Mouse (Mus musculus): ENCODE measurements around the gene Ugcg. TPM values are rescaled to one million over a fixed set of nuclear protein-coding genes. Genes with fewer than 3 reads are reported as not detected.

Gene Ugcg
- total and polyA plus RNA-seq, 3 experiments: 30.8 to 45.4 TPM; not detected in 1

- TF ChIP-seq BHLHE40 (IDR thresholded peaks at IDR 0.05; ENCODE audit: borderline replicate concordance, low read depth, low read length) (0 out of 2 replicates have a peak, but pooled peaks have one; percentile 28), EP300 (IDR thresholded peaks at IDR 0.05; ENCODE audit: low read depth in 1 of 2, low read length in 2 of 2) (peak; percentile 99 to 100), MEF2A (IDR thresholded peaks at IDR 0.05; ENCODE audit: extremely low read depth, insufficient replicate concordance, low read depth, low read length, poor library complexity, severe bottlenecking) (no peak)
Observed at GRCm38 (mm10) chr4:59234451-59235216, 45.6 kb downstream of the Ugcg start (continued).

- H3K9me3 ChIP-seq (replicated peaks; ENCODE audit: insufficient read depth, low read length): no peaks in the 10 kb centered on the region
- no peaks in the 10 kb centered on the region for H3K79me2 ChIP-seq (ENCODE audit: control insufficient read depth, insufficient read depth, low read length, poor library complexity)
- peak; percentile 43 for DNase-seq (ENCODE audit: low read depth, low spot score)
- H3K36me3 ChIP-seq (ENCODE audit: control insufficient read depth in 1 of 2, insufficient read depth in 2 of 2, low read length in 2 of 2): peaks cover 0 to 27% of the 10 kb centered on the region in 2 experiments; a peak in 2 of 4 replicates
- H3K27ac ChIP-seq (ENCODE audit: control insufficient read depth, low read depth, low read length): no peak overlapping the region; the same call in 1 of the 2 replicates
- H3K4me3 ChIP-seq (ENCODE audit: control insufficient read depth in 1 of 2, insufficient read depth in 1 of 2, low read depth in 2 of 2, low read length in 2 of 2): no peak overlapping the region
- H3K4me1 ChIP-seq (ENCODE audit: control insufficient read depth in 1 of 2, insufficient read depth in 2 of 2, low read length in 2 of 2): peaks cover 12 to 28% of the 10 kb centered on the region in 2 experiments
- H3K27me3 ChIP-seq (ENCODE audit: control insufficient read depth in 1 of 2, insufficient read depth in 2 of 2, low read length in 2 of 2): no peaks in the 10 kb centered on the region
- no peak overlapping the region for H3K9ac ChIP-seq (ENCODE audit: control insufficient read depth, low read depth, low read length, poor library complexity, severe bottlenecking)
- TF ChIP-seq USF2 (IDR thresholded peaks at IDR 0.05; ENCODE audit: borderline replicate concordance in 1 of 2, insufficient read depth in 1 of 2, low read depth in 1 of 2, low read length in 2 of 2): no peak
- TF ChIP-seq MXI1 (IDR thresholded peaks at IDR 0.05; ENCODE audit: low read depth, low read length): no peak
- TF ChIP-seq MYB (IDR thresholded peaks at IDR 0.05; ENCODE audit: low read depth, low read length): no peak
- no peak for TF ChIP-seq TCF12 (IDR thresholded peaks at IDR 0.05; ENCODE audit: low read depth, low read length)
- no peak for TF ChIP-seq SMC3 (IDR thresholded peaks at IDR 0.05; ENCODE audit: low read depth, low read length)
- TF ChIP-seq UBTF (IDR thresholded peaks at IDR 0.05; ENCODE audit: borderline replicate concordance, insufficient read depth, low read depth, low read length): no peak
- no peak for TF ChIP-seq NRF1 (IDR thresholded peaks at IDR 0.05; ENCODE audit: insufficient read depth, low read depth, low read length, poor library complexity, severe bottlenecking)
- TF ChIP-seq GABPA (IDR thresholded peaks at IDR 0.05; ENCODE audit: low read depth, low read length): no peak
- no peak for TF ChIP-seq CHD2 (IDR thresholded peaks at IDR 0.05; ENCODE audit: low read length)
- TF ChIP-seq ZNF384 (IDR thresholded peaks at IDR 0.05; ENCODE audit: low read depth, low read length): peak; percentile 95
- no peak for TF ChIP-seq POLR2A (IDR thresholded peaks at IDR 0.05; ENCODE audit: control insufficient read depth in 1 of 2, insufficient read depth in 1 of 2, low read depth in 1 of 2, low read length in 2 of 2, poor library complexity in 1 of 2)
- TF ChIP-seq MAX (IDR thresholded peaks at IDR 0.05; ENCODE audit: low read length): no peak
- peak in 1 of 2 experiments; percentile 54; a peak in 1 of 4 replicates for TF ChIP-seq EP300 (IDR thresholded peaks at IDR 0.05; ENCODE audit: low read depth in 1 of 2, low read length in 2 of 2)
- no peak for TF ChIP-seq E2F4 (IDR thresholded peaks at IDR 0.05; ENCODE audit: borderline replicate concordance, low read depth, low read length)
- no peak for TF ChIP-seq ZMIZ1 (IDR thresholded peaks at IDR 0.05; ENCODE audit: low read depth, low read length)
- TF ChIP-seq MYC (IDR thresholded peaks at IDR 0.05; ENCODE audit: low read depth, low read length): no peak
- TF ChIP-seq ELF1 (IDR thresholded peaks at IDR 0.05; ENCODE audit: low read depth, low read length): no peak
- TF ChIP-seq MEF2A (IDR thresholded peaks at IDR 0.05; ENCODE audit: extremely low read depth, insufficient replicate concordance, low read depth, low read length, poor library complexity, severe bottlenecking): no peak
- no peak for TF ChIP-seq POLR2AphosphoS5 (IDR thresholded peaks at IDR 0.05; ENCODE audit: borderline replicate concordance, low read depth, low read length)
- no peak for TF ChIP-seq GATA1 (IDR thresholded peaks at IDR 0.05; ENCODE audit: low read depth, low read length)
- no peak for TF ChIP-seq CHD1 (IDR thresholded peaks at IDR 0.05; ENCODE audit: low read depth, low read length)
- no peak for TF ChIP-seq TAL1 (IDR thresholded peaks at IDR 0.05; ENCODE audit: low read length)
- peak; percentile 87 for TF ChIP-seq RCOR1 (IDR thresholded peaks at IDR 0.05; ENCODE audit: low read depth, low read length)
Observed at GRCm38 (mm10) chr4:59236362-59236761, 47.3 kb downstream of the Ugcg start.
